Mouse (Mus musculus): ENCODE data around the gene Plpp7.

The Plpp7 gene

DNA sequence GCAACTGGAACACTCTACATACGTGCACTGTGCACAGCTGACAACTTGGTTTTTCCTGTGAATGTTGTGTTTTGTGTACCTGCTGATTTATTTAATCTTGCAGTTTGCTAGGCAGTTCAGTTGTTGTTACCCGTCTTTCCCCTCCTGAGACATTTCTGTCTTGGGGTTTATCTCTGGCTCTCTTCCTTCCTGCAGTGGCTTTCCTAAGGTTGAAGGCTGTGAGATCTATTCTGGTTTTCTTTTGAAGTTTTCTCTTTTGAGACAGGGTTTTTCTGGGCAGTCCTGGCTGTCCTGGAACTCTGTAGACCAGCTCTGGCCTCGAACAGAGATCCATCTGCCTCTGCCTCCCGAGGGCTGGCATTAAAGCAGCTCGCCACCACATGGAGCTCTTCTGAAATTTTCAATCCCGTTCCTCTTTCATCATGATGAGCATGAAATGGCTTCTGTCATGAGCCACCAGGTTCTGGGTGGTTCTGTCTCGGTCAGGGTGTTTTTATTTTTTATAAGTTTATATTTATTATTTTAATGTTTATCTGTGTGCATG lies 59.7 kb downstream of the Plpp7 start:
- in situ Hi-C loops (cut with MboI; ENCODE audit: unreplicated experiment in 2 of 2), result no loop called here

- in situ Hi-C loops (cut with MboI; ENCODE audit: unreplicated experiment in 2 of 2), result no loop called here
These were observed 60.3 kb downstream of the Plpp7 start for GRCm38 (mm10) chr2:32155614-32156013.

DNA sequence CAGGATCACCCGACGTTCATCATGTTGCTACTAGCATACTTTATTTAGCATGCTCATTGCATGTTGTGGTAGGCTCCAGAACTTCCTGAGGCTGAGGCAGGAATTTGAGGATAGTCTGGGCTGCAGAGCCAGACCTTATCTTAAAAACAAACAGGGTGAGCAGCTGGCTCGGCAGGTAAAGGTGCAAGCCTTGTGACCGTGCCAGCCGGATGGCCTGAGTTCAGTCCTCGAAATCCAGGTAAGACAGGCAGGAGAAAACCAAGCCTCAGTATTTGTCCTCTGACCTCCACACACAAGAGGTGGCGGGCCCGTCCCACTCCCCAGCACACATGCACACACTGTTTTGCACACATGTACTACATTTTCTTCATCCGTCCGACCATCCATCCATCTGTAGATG lies 61.3 kb downstream of the Plpp7 start:
- in situ Hi-C loops (cut with MboI; ENCODE audit: unreplicated experiment in 2 of 2), result no loop called here

GRCm38 (mm10) chr2:32157328-32157727 lies 62.0 kb downstream of the Plpp7 start:
- in situ Hi-C loops (cut with MboI; ENCODE audit: unreplicated experiment in 2 of 2), result no loop called here

DNA sequence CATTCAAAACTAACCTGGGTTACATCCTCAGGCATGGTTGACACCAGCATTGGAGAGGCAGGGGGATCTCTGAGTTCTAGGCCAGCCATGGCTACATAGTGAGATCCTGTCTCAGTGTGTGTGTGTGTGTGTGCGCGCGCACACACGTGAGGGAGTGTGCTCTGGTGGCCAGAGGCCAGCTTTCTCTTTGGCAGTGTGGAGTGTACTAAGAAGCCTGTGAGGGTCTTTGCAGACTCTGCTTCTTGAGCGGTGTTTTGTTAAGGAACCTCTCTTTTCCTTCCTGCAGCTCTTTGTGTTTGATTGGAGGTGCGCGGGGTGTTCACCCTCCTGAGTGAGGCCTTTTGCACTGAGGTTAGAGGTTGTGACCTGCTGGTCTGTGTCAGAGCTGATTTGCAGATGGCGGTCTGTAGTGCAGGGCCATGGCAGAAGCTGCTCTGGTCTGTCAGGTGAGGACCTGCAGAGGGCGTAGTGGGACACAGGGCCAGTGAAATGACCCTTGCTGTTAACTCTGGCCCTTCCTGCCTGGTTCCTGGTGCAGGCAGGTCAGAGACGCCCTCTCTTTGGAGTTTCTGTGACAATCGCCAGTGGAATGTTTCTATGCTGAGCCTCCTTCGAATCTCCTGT lies 63.4 kb downstream of the Plpp7 start:
- in situ Hi-C loops (cut with MboI; ENCODE audit: unreplicated experiment in 2 of 2), result no loop called here
